Mouse (Mus musculus) yolk sac, embryonic 10.5 days (tissue): ENCODE data around the gene Dirc2.

Experiments used
- DNase-seq: peaks from one replicate; pipeline ENCODE4 v3.0.0-alpha.2; 2017; ENCODE audit warnings: low spot score

The Dirc2 gene

GRCm38 (mm10) chr16:35772598-35772997, 3.4 kb upstream of the Dirc2 start:
- no peak for DNase-seq

GRCm38 (mm10) chr16:35771606-35772005, 2.5 kb upstream of the Dirc2 start:
- no peak for DNase-seq

- peak; percentile 75 for DNase-seq
Observed at GRCm38 (mm10) chr16:35771141-35771540, 2.0 kb upstream of the Dirc2 start.

- peak; percentile 91 for DNase-seq
Observed at GRCm38 (mm10) chr16:35769878-35770657, 912 bp upstream of the Dirc2 start, which contains the start of gene Hspbap1. Gene Hspbap1 (plus strand): TSS chr16:35770375.

GRCm38 (mm10) chr16:35768469-35768784, 729 bp downstream of the Dirc2 start:
- DNase-seq, result no peak

- no peak for DNase-seq
Observed at GRCm38 (mm10) chr16:35766366-35766765, 2.8 kb downstream of the Dirc2 start.

GRCm38 (mm10) chr16:35765449-35765848, 3.7 kb downstream of the Dirc2 start:
- no peak for DNase-seq

- DNase-seq, result no peak
Observed at GRCm38 (mm10) chr16:35764941-35765340, 4.2 kb downstream of the Dirc2 start.

- no peak for DNase-seq
Observed at GRCm38 (mm10) chr16:35763590-35764296, 5.4 kb downstream of the Dirc2 start.

GRCm38 (mm10) chr16:35759401-35759800, 9.8 kb downstream of the Dirc2 start:
- DNase-seq, result no peak

GRCm38 (mm10) chr16:35756697-35757096, 12.5 kb downstream of the Dirc2 start:
- no peak for DNase-seq

GRCm38 (mm10) chr16:35755502-35756334, 13.4 kb downstream of the Dirc2 start:
- no peak for DNase-seq

- DNase-seq, result no peak
Observed at GRCm38 (mm10) chr16:35753926-35754325, 15.2 kb downstream of the Dirc2 start.

- no peak for DNase-seq
Observed at GRCm38 (mm10) chr16:35751841-35752240, 17.3 kb downstream of the Dirc2 start.

- DNase-seq, result no peak
Observed at GRCm38 (mm10) chr16:35749385-35749784, 19.8 kb downstream of the Dirc2 start.

GRCm38 (mm10) chr16:35748237-35748603, 20.9 kb downstream of the Dirc2 start:
- no peak for DNase-seq

- no peak for DNase-seq
Observed at GRCm38 (mm10) chr16:35747417-35748236, 21.5 kb downstream of the Dirc2 start.

- DNase-seq, result no peak
Observed at GRCm38 (mm10) chr16:35742251-35742937, 26.8 kb downstream of the Dirc2 start.

- no peak for DNase-seq
Observed at GRCm38 (mm10) chr16:35741621-35742020, 27.5 kb downstream of the Dirc2 start.

GRCm38 (mm10) chr16:35740943-35741342, 28.2 kb downstream of the Dirc2 start:
- no peak for DNase-seq

GRCm38 (mm10) chr16:35740357-35740756, 28.8 kb downstream of the Dirc2 start:
- DNase-seq, result no peak
